Mouse (Mus musculus) skeletal muscle tissue, adult 2 months (tissue): Measurements from ENCODE around the gene P2rx7.

Experiments
- DNase-seq: peaks from one replicate; pipeline ENCODE4 v3.0.0-alpha.2; 2012; ENCODE audit warnings: low read depth, low spot score

Gene P2rx7

DNA sequence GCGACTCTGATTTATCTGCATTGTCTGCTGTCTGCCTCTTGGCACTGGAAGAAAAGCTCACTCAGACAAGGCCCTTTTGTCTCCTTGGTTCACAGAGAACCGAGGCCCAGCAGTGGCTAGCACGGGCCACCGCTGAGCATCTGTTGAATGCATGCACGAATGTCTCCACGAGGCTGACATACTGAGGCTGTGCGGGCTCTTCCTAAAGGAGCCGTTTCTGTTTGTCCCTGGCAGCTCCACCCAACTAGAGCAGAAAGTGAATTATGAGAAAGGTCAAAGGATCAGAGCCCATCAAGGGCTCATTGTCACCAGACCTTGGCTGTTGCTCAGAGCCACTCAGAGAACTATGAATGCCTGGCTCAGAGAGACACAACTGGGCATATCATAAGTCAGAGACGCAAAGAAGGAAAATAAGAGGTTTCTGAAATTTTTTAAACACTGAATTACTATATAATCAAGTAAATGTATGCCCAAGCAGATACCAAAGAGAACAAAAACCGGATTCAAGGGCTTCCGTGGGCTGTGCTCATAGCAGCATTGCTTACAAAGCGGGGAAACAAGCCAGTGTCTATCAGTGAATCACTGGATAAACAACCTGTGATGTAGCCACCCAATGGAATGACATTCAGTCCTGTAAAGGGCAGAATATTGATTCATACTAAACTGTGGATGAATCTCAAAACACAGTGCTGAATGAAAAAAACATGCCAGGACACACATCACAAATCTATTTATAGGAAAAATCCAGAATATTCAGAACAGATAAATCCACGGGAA, 49.9 kb downstream of the P2rx7 start:
- no peak for DNase-seq

DNA sequence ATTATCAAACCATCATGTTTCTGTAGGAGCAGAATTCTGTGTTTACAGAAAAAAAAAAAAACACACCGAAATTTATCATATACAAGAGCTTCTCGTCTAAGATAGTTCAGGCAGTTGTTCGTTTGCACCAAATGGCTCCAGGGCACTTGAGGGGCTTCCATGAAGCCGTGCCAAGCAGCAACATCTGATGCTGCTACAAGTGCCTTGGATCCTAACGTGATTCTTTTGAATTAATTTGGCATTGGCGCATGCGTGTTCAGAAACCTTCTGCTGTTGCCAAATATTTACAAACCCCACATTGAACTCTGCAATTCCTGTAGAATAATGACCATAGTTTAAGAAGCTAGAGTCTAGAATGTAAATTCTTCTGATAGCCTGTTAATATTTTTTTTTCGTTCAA, 51.8 kb downstream of the P2rx7 start:
- no peak for DNase-seq

DNA sequence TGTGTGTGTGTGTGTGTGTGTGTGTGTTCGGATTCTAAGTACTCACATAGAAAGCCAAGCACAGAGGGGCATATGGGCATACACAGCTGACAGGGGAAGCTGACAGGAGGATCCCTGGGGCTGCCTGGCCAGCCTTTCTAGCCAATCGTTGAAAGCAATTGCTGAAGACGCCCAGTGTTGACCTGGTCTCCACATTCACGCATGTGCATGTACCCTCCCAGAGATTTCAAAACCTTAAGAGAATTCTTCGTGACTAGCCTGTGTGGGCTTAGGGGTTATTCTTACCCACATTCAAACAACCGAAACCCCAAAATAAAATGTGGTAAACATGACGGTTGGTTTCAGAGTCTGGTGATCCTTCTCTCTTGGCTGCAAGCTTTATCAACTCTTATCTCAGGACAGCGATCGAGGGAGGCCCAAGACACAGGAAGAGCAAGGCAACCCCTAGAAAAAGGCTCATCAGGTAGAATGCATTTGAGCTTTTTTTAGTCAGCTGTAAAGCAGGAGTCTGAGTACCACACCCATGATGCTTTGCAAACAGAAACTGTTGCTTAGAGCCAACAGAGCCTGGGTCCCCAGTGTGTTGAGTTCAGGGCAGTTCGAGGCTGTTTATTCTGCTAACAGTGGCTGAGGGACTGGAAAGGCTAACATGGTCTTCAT, 54.5 kb downstream of the P2rx7 start:
- DNase-seq: no peak

DNA sequence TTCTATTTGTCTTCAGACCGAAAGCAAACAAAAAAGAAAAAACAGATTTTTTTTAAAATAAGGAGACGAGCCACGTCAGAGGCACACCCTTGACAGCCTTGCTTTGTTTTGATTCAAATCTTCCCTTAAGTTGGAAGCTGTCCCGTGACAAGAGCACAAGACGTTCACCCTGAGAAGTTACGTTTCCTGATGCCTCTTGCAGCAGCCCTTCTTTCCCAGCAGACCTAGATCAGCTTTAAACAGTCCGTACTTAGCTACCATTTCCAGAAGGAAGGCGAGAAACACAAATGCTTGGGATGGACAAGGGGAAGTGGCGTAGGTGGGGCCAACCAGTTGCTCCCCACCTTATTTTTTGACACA, 55.0 kb downstream of the P2rx7 start:
- peak; percentile 53 for DNase-seq

DNA sequence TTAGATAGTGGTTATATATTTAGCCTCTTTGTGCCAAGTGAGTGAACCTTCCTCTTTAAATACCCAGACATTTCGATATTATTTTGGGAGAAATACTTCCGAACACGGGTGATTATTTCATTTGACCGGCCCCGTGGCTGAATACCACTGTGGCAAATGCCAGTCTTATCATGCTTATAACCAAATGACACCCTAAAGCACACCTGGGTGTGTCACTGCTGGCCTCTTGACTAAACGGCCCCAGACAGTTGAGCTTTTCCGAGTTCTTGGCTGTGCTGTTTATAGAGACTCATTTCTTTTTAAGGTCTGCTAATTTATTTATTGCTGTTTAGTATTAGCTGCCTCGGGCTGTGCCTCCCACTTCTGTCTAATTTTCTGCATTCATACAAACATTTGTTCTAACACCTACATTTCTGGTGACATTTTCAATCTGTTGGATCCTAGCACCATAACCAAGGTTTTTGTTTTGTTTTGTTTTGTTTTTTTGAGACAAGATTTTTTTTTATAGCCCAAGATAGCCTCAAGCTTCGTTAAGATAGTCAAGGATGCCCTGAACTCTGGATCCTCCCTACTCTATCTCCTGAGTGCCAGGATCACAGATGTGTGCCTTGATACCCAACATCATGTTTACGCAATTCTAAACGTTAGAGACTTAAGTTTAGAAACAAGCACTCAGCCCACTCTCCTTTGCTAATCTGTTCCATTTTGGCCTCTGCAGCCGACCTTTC, 56.6 kb downstream of the P2rx7 start:
- DNase-seq: no peak

DNA sequence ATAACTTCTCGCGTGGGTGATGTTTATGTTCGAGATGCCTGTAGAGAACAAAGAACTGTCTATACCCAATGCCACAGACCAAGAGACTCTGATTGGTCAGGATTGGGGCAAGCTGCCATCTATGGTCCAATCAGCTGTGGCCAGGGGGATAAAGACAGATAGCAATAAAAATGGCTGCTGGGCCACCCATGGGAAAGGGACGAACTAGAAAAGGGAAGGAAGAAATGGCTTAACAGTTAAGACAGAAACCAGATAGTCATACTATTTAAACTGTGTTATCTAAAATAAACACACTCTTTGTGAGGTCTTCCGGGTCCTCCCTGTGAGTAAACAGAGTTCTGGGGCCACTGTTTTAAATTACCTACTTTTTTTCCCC, 57.1 kb downstream of the P2rx7 start:
- DNase-seq: no peak

DNA sequence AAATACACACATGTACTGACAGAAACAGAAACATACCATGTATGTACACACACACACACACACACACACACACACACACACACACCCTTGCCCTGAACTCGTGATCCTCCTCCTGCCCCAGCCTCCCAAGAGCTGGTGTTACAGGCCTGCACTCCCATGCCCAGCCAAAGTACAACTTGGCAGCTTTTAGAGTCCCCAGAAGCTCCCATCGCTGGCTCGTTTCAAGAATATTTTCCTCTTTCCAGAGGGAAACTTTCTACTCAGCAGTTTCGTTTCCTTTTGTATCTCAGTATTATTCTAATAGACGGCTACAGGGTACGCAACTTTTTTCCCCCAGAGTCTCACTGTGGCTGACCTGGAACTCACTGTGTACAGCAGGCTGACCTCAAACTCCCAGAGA, 58.4 kb downstream of the P2rx7 start:
- peak; percentile 55 for DNase-seq

DNA sequence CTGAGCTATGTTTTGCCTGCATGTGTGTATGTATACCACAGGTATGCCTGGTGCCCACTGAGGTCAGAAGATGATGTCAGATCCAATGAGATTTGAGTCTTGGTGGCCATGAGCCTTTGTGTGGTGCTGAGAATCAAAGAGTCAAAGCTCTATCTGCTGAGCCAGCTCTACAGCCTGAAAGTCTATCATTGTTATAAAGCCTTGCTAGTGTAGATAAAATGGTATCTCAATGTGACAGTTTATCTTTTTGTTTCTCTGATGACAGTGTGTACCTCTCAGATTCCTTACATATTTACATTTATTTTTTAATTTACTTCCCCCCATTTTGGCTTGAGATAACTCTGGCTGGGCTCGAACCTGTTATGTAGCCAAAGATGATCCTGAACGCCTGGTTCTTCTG, 59.9 kb downstream of the P2rx7 start:
- no peak for DNase-seq

DNA sequence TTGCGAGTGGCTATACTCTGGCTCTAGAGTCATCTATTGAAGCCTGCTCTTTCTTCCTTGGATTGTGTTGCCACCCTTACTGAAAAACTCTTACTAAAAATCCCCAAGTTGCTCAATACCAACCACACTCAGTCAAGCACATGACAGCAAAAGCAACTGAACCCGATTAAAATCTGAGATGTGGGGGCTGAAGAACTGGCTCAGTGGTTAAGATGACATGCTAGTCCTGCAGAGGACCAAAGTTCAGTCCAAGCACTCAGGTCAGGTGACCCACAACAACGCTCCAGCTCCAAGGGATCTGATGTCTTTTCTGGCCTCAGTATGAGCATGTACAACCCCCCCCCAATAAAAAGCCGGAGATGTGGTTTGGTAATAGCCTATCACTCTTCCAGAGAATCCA, 60.9 kb downstream of the P2rx7 start:
- no peak for DNase-seq

DNA sequence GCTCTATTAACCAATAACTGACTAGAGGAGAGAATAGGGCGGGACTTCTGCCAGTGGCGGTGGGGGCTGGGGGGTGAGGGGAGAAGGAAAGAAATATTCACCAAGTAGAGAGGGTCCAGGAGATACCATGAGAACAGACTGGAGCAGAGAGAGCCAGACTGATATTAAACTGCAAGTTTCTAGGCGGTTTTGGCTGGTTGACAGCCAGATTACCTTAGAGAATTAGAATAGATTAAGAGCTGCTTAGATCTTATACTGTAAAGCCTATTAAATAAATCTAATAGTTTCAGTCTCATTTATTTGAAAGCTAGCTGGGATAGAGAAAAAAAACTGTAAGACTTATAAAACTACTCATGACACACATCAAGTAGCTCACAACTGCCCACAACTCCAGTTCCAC, 61.5 kb downstream of the P2rx7 start:
- DNase-seq: no peak

DNA sequence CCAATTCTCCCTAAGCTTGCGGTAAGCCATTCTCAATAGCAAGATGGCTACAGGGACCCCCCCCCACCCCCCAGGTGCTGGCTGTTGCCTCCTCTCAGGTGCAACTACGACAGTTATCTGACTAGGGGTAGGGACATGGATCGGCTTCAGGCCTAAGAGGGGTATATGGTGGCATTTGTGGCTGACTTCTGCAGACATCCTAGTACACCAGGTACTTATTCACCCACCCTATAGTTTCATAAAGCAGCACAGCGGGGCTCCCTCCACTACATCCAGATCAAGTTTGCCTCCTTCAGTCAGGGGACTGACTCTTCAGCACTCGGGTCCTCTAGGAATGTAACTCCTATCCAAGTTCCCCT, 63.2 kb downstream of the P2rx7 start:
- DNase-seq: no peak

DNA sequence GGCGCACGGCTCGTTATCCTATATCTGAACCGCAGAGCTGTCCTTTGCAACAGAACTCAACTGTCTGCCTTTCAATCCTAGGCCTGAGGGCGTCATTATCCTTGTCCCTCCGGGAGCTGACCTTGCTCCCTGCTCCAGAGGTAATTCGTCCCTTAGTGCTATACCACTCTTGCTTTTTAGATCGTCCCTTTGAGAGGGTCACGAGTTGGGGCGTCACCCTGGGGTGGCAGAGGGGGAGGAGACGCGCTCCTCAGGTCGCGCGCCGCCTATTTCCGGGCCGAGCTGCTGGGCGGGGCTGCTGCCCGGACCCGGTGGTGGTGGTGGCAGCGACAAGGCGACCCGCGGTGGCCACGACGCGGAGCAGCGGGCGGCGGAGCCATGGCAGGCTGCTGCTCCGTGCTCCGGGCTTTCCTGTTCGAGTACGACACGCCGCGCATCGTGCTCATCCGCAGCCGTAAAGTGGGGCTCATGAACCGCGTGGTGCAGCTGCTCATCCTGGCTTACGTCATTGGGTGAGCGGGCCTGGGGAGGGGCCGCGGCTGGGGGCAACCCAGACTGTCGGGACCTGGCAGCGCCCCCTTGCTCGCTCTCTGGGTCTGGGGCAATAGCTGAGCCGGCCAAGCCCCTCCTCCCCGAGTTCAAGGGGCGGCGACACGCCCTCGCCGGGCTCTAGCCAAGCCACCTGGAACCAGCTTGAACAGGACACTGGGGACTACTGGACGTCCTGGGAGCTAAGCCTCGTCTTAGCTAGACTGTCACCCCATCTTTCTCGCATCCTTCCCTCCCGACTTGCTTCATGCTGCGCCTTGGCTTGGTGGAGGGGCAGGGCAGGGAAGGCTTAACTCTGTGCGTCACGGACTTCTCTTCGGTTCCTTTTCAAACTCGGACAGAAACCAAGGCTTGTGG, 63.8 kb downstream of the P2rx7 start, which contains the start of gene P2rx4:
Gene P2rx4, plus strand, starts transcription at position 269 of the 906 bp plus-strand sequence.
- peak; percentile 77 for DNase-seq

DNA sequence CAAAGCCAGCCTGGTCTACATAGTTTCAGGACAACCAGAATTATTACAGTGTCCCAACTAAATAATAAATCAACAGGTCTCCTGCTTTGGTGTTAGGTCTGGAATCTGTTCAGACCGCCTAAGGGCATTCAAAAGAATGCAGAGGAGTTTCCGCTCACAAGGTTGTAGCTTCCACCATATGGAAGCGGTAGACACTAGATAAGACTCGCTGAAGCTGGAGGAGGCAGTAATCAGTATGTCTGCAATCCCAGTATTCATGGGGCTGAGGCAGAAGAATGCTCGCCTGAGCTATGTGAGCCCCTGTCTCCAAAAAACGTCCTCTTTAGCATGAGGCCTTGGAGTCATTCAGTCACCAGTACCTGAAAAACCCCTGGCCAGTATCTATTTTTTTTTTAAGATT, 65.1 kb downstream of the P2rx7 start:
- no peak for DNase-seq

DNA sequence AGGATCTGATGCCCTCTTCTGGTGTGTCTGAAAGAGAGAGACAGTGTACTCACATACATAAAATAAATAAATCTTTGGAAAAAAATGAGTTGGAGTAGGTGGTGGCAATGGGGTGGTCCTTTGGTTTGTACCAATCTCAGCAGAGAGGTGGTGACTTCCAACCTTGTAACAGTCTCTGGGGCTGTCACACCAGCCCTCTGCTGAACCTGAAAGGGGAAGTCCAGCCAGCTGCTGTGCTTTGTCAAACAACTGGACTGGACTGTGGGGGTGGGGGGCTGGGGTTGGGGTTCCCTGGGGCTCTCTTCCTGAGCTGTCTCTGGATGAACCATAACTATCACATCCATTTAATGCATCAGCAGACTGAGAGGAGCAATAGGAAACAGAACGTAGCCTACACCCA, 72.0 kb downstream of the P2rx7 start:
- no peak for DNase-seq

DNA sequence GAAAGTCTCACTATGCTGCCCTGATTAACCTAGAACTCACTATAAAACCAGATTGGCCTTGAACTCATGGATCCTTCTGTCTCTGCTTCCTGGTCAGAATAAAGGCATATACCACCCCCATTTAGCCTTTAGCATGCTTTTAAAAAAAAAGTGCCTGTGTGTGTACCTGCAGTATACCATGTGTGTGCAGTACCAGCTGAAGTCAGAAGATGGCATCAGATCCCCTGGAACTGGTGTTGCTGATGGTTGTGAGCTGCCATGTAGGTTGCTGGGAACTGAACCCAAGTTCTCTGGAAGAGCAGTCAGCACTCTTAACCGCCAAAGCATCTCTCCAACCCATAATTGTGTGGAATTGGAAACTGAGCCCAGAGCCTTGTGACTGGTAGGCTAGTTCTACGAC, 73.1 kb downstream of the P2rx7 start:
- DNase-seq: no peak

DNA sequence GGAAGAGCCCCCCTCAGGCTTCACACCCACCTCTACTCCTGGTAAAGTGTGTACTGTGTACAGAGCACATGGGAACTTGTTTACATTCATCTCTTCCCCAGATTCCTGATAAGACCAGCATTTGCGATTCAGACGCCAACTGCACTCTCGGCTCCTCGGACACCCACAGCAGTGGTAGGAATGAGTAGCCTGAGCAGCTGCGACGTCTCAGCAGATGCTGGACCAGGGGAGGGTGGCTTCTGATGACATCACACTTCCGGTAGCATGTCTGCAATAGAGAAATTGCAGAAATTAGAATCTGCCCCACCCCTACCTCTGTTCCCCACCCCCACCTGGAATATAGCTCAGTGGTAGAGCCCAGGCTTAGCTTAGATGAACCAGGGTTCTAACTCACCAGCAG, 74.7 kb downstream of the P2rx7 start:
- no peak for DNase-seq

DNA sequence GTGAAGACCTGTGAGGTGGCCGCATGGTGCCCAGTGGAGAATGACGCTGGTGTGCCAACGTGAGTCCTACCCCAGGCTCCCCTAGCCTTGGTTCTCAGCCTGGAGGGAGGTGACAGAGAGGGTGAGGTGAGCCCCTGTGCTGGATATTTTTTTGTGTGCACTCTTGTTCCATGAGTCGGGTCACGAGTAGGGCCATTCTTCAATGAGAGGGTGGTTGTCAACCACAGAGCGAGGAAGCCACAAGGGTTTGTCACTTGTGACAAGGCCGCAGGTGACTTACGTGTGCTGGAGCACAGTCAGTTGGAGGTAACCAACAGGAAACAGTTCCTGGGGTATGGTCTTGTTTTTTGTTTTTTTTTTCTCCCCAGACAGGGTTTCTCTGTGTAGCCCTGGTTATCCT, 75.5 kb downstream of the P2rx7 start:
- no peak for DNase-seq

DNA sequence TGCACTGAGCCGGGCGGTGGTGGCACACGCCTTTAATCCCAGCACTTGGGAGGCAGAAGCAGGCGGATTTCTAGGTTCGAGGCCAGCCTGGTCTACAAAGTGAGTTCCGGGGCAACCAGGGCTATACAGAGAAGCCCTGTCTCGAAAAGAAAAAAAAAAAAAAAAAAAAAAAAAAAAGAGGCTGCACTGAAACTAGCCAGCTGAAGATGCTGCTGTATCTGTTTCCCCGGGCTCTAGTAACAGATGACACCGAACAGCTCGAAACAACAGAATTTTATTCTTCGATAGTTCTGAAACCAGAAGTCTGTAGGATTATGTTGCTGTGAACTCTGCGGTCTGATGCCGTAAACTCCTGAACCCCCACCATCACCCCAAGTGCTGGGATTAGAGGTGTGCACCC, 81.7 kb downstream of the P2rx7 start:
- no peak for DNase-seq

DNA sequence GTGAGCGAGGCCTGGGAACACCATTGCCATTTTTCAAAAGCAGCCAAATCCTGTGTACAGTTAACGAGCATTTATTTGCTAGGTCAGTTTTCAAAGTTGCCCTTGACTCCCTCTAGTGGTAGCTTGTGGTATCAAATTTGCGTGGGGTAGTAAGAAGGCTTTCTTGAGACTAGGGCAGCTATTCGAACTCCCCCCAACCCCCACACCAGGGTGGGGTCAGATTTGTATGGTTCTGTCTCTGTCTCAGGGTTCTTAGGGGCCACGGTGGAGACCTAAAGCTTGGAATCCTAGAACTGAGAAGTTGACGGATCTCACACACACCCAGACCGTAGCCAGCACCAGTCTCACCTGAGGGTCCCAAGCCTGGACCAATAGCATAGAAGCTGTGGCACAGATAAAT, 82.4 kb downstream of the P2rx7 start:
- DNase-seq: peak; percentile 60

DNA sequence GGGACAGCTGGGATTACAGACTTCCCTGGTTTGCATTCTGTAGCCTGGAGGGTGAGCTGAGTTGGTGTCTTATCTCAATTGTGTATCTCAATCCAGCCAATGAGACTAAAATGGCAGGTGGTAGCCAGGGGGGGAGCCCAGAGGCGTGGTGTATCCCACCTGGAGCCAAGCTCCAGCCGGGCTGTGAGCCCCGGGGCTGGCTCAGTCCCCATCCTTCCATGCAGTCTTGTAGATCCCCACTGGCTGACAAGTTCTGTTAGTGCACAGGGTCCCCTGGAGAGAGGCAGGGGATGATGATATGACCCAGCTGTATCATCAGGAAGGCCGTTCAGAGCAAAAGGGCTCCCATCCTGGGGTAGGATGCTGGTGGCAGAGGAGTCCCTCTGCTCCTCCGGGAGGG, 82.9 kb downstream of the P2rx7 start:
- no peak for DNase-seq

DNA sequence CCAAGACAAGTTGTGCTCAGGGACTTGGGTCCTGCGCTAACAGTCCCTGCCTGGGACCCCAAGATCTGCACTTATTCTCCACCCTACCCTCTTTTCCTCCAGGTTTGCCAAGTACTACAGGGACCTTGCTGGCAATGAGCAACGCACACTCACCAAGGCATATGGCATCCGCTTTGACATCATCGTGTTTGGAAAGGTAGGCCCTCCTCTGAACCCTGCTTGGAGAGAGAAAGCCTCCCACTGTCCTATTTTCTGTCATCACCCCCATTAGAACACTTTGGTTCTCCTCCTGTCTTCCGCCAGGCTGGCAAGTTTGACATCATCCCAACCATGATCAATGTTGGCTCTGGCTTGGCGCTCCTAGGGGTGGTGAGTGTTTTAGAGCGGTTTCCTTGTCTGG, 83.4 kb downstream of the P2rx7 start:
- no peak for DNase-seq

DNA sequence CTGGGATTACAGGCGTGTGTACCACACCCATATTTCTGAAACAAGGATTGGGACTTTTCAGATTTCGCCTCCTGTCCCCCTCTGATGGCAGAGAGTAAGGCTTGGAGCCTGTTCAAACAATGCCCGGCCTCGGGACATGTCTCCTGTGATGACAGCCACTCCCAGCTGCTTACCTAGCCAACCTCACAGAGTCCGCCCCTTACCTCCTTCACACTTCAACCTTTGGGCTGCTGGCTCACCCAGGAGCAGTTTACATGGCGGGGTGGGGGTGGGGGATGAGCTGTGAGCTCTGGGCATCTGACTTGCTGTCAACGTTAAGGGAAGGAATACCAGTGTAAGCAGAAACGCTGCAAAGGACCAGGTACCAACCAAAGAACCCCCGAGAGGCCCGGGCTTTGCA, 87.1 kb downstream of the P2rx7 start:
- no peak for DNase-seq
